Mouse (Mus musculus) MEL (cell line): Measurements from ENCODE around the gene Gpha2. TPM values are rescaled to one million over a fixed set of nuclear protein-coding genes. Genes with fewer than 3 reads are reported as not detected.

ENCODE experiments used
- DNase-seq: peaks from one replicate; pipeline ENCODE4 v3.0.0; 2011; ENCODE audit warnings: low read depth, low spot score
- H3K27ac ChIP-seq: 2 replicates; pipeline ENCODE4 v1.5.1; 2012; ENCODE audit warnings: low read depth, mild to moderate bottlenecking, control low read depth, low read length, moderate library complexity; ENCODE audit not compliant: control insufficient read depth
- H3K27me3 ChIP-seq, 2 experiments: fragments of 150-350 bp in 1 of 2; sonication (generic) in 1 of 2; 2 replicates each; pipeline ENCODE4 v1.6.1; 2012; ENCODE audit warnings: low read length in 2 of 2, mild to moderate bottlenecking in 2 of 2, improper control_type of control experiment in 1 of 2, moderate library complexity in 1 of 2; ENCODE audit not compliant: insufficient read depth in 2 of 2, control insufficient read depth in 1 of 2
- H3K36me3 ChIP-seq, 2 experiments: 2 replicates each; pipeline ENCODE4 v1.6.1; 2012 to 2014; ENCODE audit warnings: low read length in 2 of 2, improper control_type of control experiment in 1 of 2, inconsistent platforms in 1 of 2, mild to moderate bottlenecking in 1 of 2; ENCODE audit not compliant: insufficient read depth in 2 of 2, control insufficient read depth in 1 of 2
- H3K4me1 ChIP-seq, 2 experiments: fragments of 150-350 bp in 1 of 2; sonication (generic) in 1 of 2; 2 replicates each; pipeline ENCODE4 v1.6.1; 2012; ENCODE audit warnings: low read length in 2 of 2, improper control_type of control experiment in 1 of 2, mild to moderate bottlenecking in 1 of 2; ENCODE audit not compliant: insufficient read depth in 2 of 2, control insufficient read depth in 1 of 2
- H3K4me3 ChIP-seq, 2 experiments: fragments of 150-350 bp in 1 of 2; sonication (generic) in 1 of 2; 2 replicates each; pipeline ENCODE4 v1.5.1; 2012; ENCODE audit warnings: low read depth in 2 of 2, low read length in 2 of 2, mild to moderate bottlenecking in 2 of 2, moderate library complexity in 2 of 2, control low read depth in 1 of 2, improper control_type of control experiment in 1 of 2; ENCODE audit not compliant: control insufficient read depth in 1 of 2, insufficient read depth in 1 of 2
- H3K79me2 ChIP-seq: 2 replicates; pipeline ENCODE4 v1.6.1; 2012; ENCODE audit warnings: mild to moderate bottlenecking, low read length, moderate library complexity; ENCODE audit not compliant: control insufficient read depth, poor library complexity, insufficient read depth
- H3K9ac ChIP-seq: 2 replicates; pipeline ENCODE4 v1.6.1; 2012; ENCODE audit warnings: low read depth, mild to moderate bottlenecking, control low read depth, low read length, moderate library complexity; ENCODE audit not compliant: control insufficient read depth, poor library complexity, severe bottlenecking
- H3K9me3 ChIP-seq: fragments of 150-350 bp; sonication (generic); replicated peaks from 2 replicates; pipeline ENCODE4 v1.6.1; 2012; ENCODE audit warnings: mild to moderate bottlenecking, low read length, improper control_type of control experiment, moderate library complexity; ENCODE audit not compliant: insufficient read depth
- CHD2 ChIP-seq: IDR thresholded peaks from 2 replicates; pipeline ENCODE4 v1.6.1; 2011; ENCODE audit warnings: low read length, improper control_type of control experiment
- CTCF ChIP-seq, 3 experiments: IDR thresholded peaks in 2 of 3; conservative IDR thresholded peaks in 1 of 3; 2 replicates each; pipeline ENCODE4 v1.5.1; 2011 to 2012; ENCODE audit warnings: low read length in 3 of 3, low read depth in 2 of 3, mild to moderate bottlenecking in 2 of 3, improper control_type of control experiment in 1 of 3, inconsistent platforms in 1 of 3, mixed read lengths in 1 of 3, moderate library complexity in 1 of 3; ENCODE audit not compliant: control insufficient read depth in 1 of 3, insufficient read depth in 1 of 3, poor library complexity in 1 of 3, severe bottlenecking in 1 of 3
- E2F4 ChIP-seq: IDR thresholded peaks from 2 replicates; pipeline ENCODE4 v1.6.1; 2011; ENCODE audit warnings: low read depth, low read length, improper control_type of control experiment, borderline replicate concordance
- ELF1 ChIP-seq: IDR thresholded peaks from 2 replicates; pipeline ENCODE4 v1.6.1; 2014; ENCODE audit warnings: low read depth, mild to moderate bottlenecking, inconsistent platforms, low read length, improper control_type of control experiment, moderate library complexity
- EP300 ChIP-seq, 2 experiments: IDR thresholded peaks; 2 replicates each; pipeline ENCODE4 v1.6.1; 2011; ENCODE audit warnings: improper control_type of control experiment in 2 of 2, low read length in 2 of 2, low read depth in 1 of 2, mild to moderate bottlenecking in 1 of 2
- ETS1 ChIP-seq: IDR thresholded peaks from 2 replicates; pipeline ENCODE4 v1.6.1; 2012; ENCODE audit warnings: low read depth, mild to moderate bottlenecking, inconsistent platforms, low read length, improper control_type of control experiment, moderate library complexity
- GABPA ChIP-seq: IDR thresholded peaks from 2 replicates; pipeline ENCODE4 v1.6.1; 2012; ENCODE audit warnings: low read depth, mild to moderate bottlenecking, inconsistent platforms, low read length, improper control_type of control experiment, moderate library complexity
- GATA1 ChIP-seq: IDR thresholded peaks from 2 replicates; pipeline ENCODE4 v1.6.1; 2011; ENCODE audit warnings: low read depth, low read length, improper control_type of control experiment
- HCFC1 ChIP-seq: IDR thresholded peaks from 2 replicates; pipeline ENCODE4 v1.6.1; 2012; ENCODE audit warnings: low read depth, mild to moderate bottlenecking, inconsistent platforms, low read length, improper control_type of control experiment, moderate library complexity
- KAT2A ChIP-seq: conservative IDR thresholded peaks from 2 replicates; pipeline ENCODE4 v1.6.1; 2012; ENCODE audit warnings: low read depth, low read length, improper control_type of control experiment, inconsistent platforms
- MEF2A ChIP-seq: IDR thresholded peaks from 2 replicates; pipeline ENCODE4 v1.6.1; 2014; ENCODE audit warnings: low read depth, mild to moderate bottlenecking, inconsistent platforms, low read length, improper control_type of control experiment; ENCODE audit not compliant: poor library complexity, insufficient replicate concordance, severe bottlenecking; ENCODE audit errors: extremely low read depth
- MXI1 ChIP-seq: IDR thresholded peaks from 2 replicates; pipeline ENCODE4 v1.6.1; 2011; ENCODE audit warnings: mild to moderate bottlenecking, low read depth, low read length, improper control_type of control experiment
- MYC ChIP-seq: IDR thresholded peaks from 2 replicates; pipeline ENCODE4 v1.6.1; 2011; ENCODE audit warnings: low read depth, mild to moderate bottlenecking, low read length, improper control_type of control experiment, moderate library complexity
- NELFE ChIP-seq: IDR thresholded peaks from 2 replicates; pipeline ENCODE4 v1.6.1; 2011; ENCODE audit warnings: low read depth, low read length, improper control_type of control experiment
- NRF1 ChIP-seq: IDR thresholded peaks from 2 replicates; pipeline ENCODE4 v1.6.1; 2014; ENCODE audit warnings: low read depth, mild to moderate bottlenecking, inconsistent platforms, low read length, improper control_type of control experiment, moderate library complexity; ENCODE audit not compliant: poor library complexity, insufficient read depth, severe bottlenecking
- POLR2A ChIP-seq, 2 experiments: IDR thresholded peaks; 2 replicates each; pipeline ENCODE4 v1.6.1; 2011 to 2012; ENCODE audit warnings: low read length in 2 of 2, mild to moderate bottlenecking in 2 of 2, control low read depth in 1 of 2, improper control_type of control experiment in 1 of 2, low read depth in 1 of 2, moderate library complexity in 1 of 2; ENCODE audit not compliant: control insufficient read depth in 1 of 2, insufficient read depth in 1 of 2, poor library complexity in 1 of 2
- POLR2AphosphoS2 ChIP-seq: IDR thresholded peaks from 2 replicates; pipeline ENCODE4 v1.6.1; 2011; ENCODE audit warnings: low read length, improper control_type of control experiment
- POLR2AphosphoS5 ChIP-seq: IDR thresholded peaks from 2 replicates; pipeline ENCODE4 v1.6.1; 2012; ENCODE audit warnings: low read depth, borderline replicate concordance, mild to moderate bottlenecking, inconsistent platforms, low read length, moderate library complexity, mixed read lengths
- RAD21 ChIP-seq: IDR thresholded peaks from 2 replicates; pipeline ENCODE4 v1.6.1; 2011; ENCODE audit warnings: mild to moderate bottlenecking, low read depth, low read length, improper control_type of control experiment
- RCOR1 ChIP-seq: IDR thresholded peaks from 2 replicates; pipeline ENCODE4 v1.6.1; 2012; ENCODE audit warnings: low read depth, mild to moderate bottlenecking, inconsistent platforms, low read length, improper control_type of control experiment
- SIN3A ChIP-seq: IDR thresholded peaks from 2 replicates; pipeline ENCODE4 v1.6.1; 2012; ENCODE audit warnings: low read length, improper control_type of control experiment, inconsistent platforms
- SMC3 ChIP-seq: IDR thresholded peaks from 2 replicates; pipeline ENCODE4 v1.6.1; 2011; ENCODE audit warnings: low read depth, low read length, improper control_type of control experiment
- TAL1 ChIP-seq: IDR thresholded peaks from 2 replicates; pipeline ENCODE4 v1.6.1; 2012; ENCODE audit warnings: mild to moderate bottlenecking, inconsistent platforms, low read length, moderate library complexity, mixed read lengths
- TCF12 ChIP-seq: IDR thresholded peaks from 2 replicates; pipeline ENCODE4 v1.6.1; 2014; ENCODE audit warnings: low read depth, mild to moderate bottlenecking, inconsistent platforms, low read length, improper control_type of control experiment, moderate library complexity
- USF2 ChIP-seq, 2 experiments: IDR thresholded peaks; 2 replicates each; pipeline ENCODE4 v1.6.1; 2011 to 2012; ENCODE audit warnings: improper control_type of control experiment in 2 of 2, low read length in 2 of 2, borderline replicate concordance in 1 of 2, inconsistent platforms in 1 of 2, low read depth in 1 of 2, mild to moderate bottlenecking in 1 of 2; ENCODE audit not compliant: insufficient read depth in 1 of 2
- ZKSCAN1 ChIP-seq: IDR thresholded peaks from 2 replicates; pipeline ENCODE4 v1.6.1; 2012; ENCODE audit warnings: low read depth, mild to moderate bottlenecking, inconsistent platforms, low read length, improper control_type of control experiment, moderate library complexity
- ZNF384 ChIP-seq: IDR thresholded peaks from 2 replicates; pipeline ENCODE4 v1.6.1; 2012; ENCODE audit warnings: low read depth, mild to moderate bottlenecking, inconsistent platforms, low read length, improper control_type of control experiment
- polyA plus RNA-seq, 2 experiments: library from polyadenylated mRNA; stranded (reverse) in 1 of 2; unstranded in 1 of 2; fragments of >175 nt in 1 of 2; fragments of >200 nt in 1 of 2; gene quantifications; 2 replicates each; pipeline versions ENCODE4 v1.2.1 to v1.2.4; 2012; ENCODE audit warnings: low replicate concordance in 2 of 2, low read depth in 1 of 2; ENCODE audit not compliant: insufficient read length in 2 of 2, insufficient read depth in 1 of 2, missing spikeins in 1 of 2
- total RNA-seq: library from RNA; depleted of rRNA; stranded (reverse); fragments of 300-350 nt; gene quantifications from 2 replicates; pipeline ENCODE4 v1.2.3, GENCODE M21; 2012

The Gpha2 gene
- total and polyA plus RNA-seq, 3 experiments, result 0.19 TPM; not detected in 2

DNA sequence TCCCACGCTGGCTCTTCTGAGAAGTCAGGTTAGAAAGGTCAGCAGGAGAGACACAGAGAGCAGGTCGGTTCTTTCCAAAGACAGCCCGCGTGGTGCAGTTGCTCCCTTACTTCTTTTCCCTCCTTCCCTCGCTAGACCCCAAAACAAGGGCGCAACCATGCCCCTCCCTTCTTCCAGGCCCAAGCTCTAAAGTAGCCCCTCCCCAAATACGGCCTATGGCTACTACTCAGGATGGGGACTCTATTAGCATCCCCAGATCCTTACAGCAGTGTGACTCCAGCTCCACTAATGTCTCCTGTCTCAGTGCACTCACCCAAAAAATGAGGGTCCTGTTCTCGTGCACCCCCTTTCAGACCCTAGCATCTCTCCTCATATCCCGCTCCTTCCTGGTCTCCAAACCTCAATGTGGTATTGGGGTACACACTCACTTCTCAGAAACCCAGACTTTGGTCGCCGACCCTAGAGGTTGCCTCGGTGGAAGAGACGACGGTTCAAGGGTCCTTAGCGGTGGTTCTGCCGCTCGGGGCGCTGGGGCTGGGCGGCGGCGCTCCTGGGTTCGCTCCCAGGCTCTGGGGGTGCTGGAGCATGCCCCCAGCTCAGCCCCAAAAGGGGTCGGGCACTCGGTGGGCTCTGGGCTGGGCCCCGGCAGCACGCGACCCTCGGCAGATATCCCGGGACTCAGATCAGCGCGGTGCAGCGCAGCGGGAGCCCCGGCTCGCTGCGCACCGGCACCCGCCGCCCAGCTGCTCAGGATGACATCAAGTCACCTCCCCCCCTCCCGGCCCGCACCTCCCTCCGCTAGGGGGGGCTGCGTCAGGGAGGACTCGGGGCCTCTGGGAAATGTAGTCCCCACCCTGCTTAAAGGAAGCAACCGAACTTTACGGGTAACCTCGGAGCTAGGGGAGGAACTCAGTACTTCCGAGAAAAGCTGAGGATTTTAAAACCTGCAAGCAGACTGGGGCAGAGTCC lies 9.2 kb downstream of the Gpha2 start, which contains the start of gene Ppp2r5b (continued):
- TF ChIP-seq NELFE (peak; percentile 26; the same call in 1 of the 2 replicates), USF2 (IDR thresholded peaks at IDR 0.05; ENCODE audit: borderline replicate concordance in 1 of 2, insufficient read depth in 1 of 2, low read depth in 1 of 2, low read length in 2 of 2) (no peak), HCFC1 (peak; percentile 85), E2F4 (no peak)

DNA sequence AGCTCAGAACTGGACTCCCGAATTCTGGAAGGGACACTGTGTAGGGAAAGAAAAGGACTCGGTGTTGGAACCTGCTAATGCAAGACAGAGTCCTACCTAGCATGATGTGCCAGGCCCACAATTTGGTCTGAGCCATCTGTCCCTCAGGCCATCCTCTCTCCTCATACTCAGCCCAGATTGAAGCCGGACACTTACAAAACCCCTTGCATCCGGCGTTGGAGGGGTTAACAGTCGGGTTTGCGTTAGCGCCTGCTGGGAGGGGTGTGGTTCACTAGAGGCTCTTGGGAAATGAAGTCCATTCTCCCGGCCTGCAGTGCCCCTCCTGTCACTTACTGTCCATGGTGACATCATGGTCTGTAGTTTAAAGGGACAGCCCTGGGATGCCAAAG lies 9.9 kb downstream of the Gpha2 start:
- peaks cover 6 to 45% of the 10 kb centered on the region in 2 experiments for H3K4me1 ChIP-seq

DNA sequence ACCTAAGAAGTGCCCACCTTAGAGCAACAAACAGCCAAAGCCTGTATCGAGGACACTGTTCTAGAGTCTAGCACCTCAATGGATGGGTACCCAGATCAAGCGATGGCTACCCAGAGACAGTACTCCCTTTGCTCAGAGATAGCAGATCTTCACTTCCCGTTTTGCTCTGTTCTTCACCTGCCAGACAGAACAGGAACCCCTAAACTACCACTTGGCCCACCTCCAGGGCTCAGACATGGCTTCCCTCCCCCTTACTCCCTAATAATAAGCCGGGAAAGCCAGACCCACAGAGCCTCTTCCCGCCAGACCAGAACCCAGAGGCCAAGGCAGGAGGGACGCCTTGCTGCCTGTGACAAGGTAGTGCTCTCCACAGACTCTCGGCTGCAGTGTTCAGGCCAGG lies 10.7 kb downstream of the Gpha2 start:
- Histone ChIP-seq H3K9ac (peak overlapping the region; percentile 67), H3K79me2 (peaks cover 7% of the 10 kb centered on the region), H3K36me3 (peaks cover 0 to 37% of the 10 kb centered on the region in 2 experiments; a peak in 2 of 4 replicates), H3K4me1 (peaks cover 6 to 45% of the 10 kb centered on the region in 2 experiments), H3K27me3 (no peaks in the 10 kb centered on the region), H3K27ac (peak overlapping the region; percentile 59), H3K4me3 (peak overlapping the region in 1 of 2 experiments; percentile 85; a peak in 2 of 4 replicates), H3K9me3 (no peaks in the 10 kb centered on the region)
- DNase-seq, result peak; percentile 82
- TF ChIP-seq POLR2AphosphoS5 (no peak), MXI1 (0 out of 2 replicates have a peak, but pooled peaks have one; percentile 2), TAL1 (peak; percentile 10; the same call in 1 of the 2 replicates), ZKSCAN1 (no peak), USF2 (IDR thresholded peaks at IDR 0.05; ENCODE audit: borderline replicate concordance in 1 of 2, insufficient read depth in 1 of 2, low read depth in 1 of 2, low read length in 2 of 2) (no peak), ETS1 (peak; percentile 56; the same call in 1 of the 2 replicates), TCF12 (no peak), GATA1 (peak; percentile 56; the same call in 1 of the 2 replicates), MYC (no peak), GABPA (no peak), KAT2A (no peak), EP300 (IDR thresholded peaks at IDR 0.05; ENCODE audit: low read depth in 1 of 2, low read length in 2 of 2) (peak in 1 of 2 experiments; percentile 27; a peak in 1 of 4 replicates), ZNF384 (no peak), CTCF (IDR thresholded peaks at IDR 0.05 in 2 of 3, conservative IDR thresholded peaks at IDR 0.05 in 1 of 3; ENCODE audit: control insufficient read depth in 1 of 3, insufficient read depth in 1 of 3, low read depth in 2 of 3, low read length in 3 of 3, poor library complexity in 1 of 3, severe bottlenecking in 1 of 3) (no peak), RAD21 (no peak)

More for the DNA sequence above, 9.9 kb downstream of the Gpha2 start:
- TF ChIP-seq ZNF384 (peak; percentile 94), HCFC1 (peak; percentile 87), CHD2 (no peak), MEF2A (no peak), POLR2AphosphoS2 (no peak), ELF1 (peak; percentile 58; the same call in 1 of the 2 replicates), NELFE (no peak), SIN3A (peak; percentile 99), RCOR1 (no peak), POLR2AphosphoS5 (no peak), NRF1 (0 out of 2 replicates have a peak, but pooled peaks have one; percentile 40), MXI1 (peak; percentile 78), SMC3 (no peak), POLR2A (IDR thresholded peaks at IDR 0.05; ENCODE audit: control insufficient read depth in 1 of 2, insufficient read depth in 1 of 2, low read depth in 1 of 2, low read length in 2 of 2, poor library complexity in 1 of 2) (no peak; a peak in 2 of 4 replicates), ZKSCAN1 (no peak), CTCF (IDR thresholded peaks at IDR 0.05 in 2 of 3, conservative IDR thresholded peaks at IDR 0.05 in 1 of 3; ENCODE audit: control insufficient read depth in 1 of 3, insufficient read depth in 1 of 3, low read depth in 2 of 3, low read length in 3 of 3, poor library complexity in 1 of 3, severe bottlenecking in 1 of 3) (no peak), ETS1 (peak; percentile 54; the same call in 1 of the 2 replicates), KAT2A (peak; percentile 79)
- H3K79me2 ChIP-seq, result peaks cover 5% of the 10 kb centered on the region; the same call in 1 of the 2 replicates
- H3K9ac ChIP-seq, result peak overlapping the region; percentile 86
- no peaks in the 10 kb centered on the region for H3K9me3 ChIP-seq
- peak; percentile 95 for DNase-seq
- H3K27me3 ChIP-seq, result no peaks in the 10 kb centered on the region
- H3K36me3 ChIP-seq, result peaks cover 0 to 37% of the 10 kb centered on the region in 2 experiments; a peak in 2 of 4 replicates
- H3K4me3 ChIP-seq, result peak overlapping the region; percentile 54 to 85
- peak overlapping the region; percentile 94 for H3K27ac ChIP-seq
